Mouse (Mus musculus) T-helper 17 cell (primary cell): Measurements from ENCODE around the gene Cdh12.
"Not testable (repeated sequence)": the region's sequence is repeated elsewhere in the genome, so short reads cannot be mapped to it uniquely, and the experiment has no call there.

ENCODE experiments used
- in situ Hi-C, 2 experiments: fragments of 300-600 bp; cut with MboI, MseI; formaldehyde crosslinking; loops; 1 replicate in 1 of 2; 2 replicates in 1 of 2; pipeline ENCODE4 v1.15.1; 2025; ENCODE audit warnings: high pct_unique_total_duplicates in 2 of 2

Gene Cdh12

GRCm38 (mm10) chr15:21092824-21093223, 643.8 kb downstream of the Cdh12 start:
- in situ Hi-C loops = no loop called here

- in situ Hi-C loops = no loop called here
These were observed 660.2 kb downstream of the Cdh12 start for GRCm38 (mm10) chr15:21109009-21109841.

GRCm38 (mm10) chr15:21109889-21110500, 660.9 kb downstream of the Cdh12 start:
- in situ Hi-C loops = loop anchor here in 1 of 2 experiments (10.0 kb wide), 1 partner anchor 165 kb away; no protein-coding TSS in a partner anchor

GRCm38 (mm10) chr15:21110874-21111603, 662.0 kb downstream of the Cdh12 start:
- in situ Hi-C loops = loop anchor here in 1 of 2 experiments (10.0 kb wide), 1 partner anchor 164 kb away; no protein-coding TSS in a partner anchor

- in situ Hi-C loops = loop anchor here in 1 of 2 experiments (10.0 kb wide), 1 partner anchor 160 kb away; no protein-coding TSS in a partner anchor
These were observed 665.7 kb downstream of the Cdh12 start for GRCm38 (mm10) chr15:21114775-21115174.

- in situ Hi-C loops = loop anchor here in 1 of 2 experiments (5.0 kb wide), 1 partner anchor 42 kb away; no protein-coding TSS in a partner anchor
These were observed 681.6 kb downstream of the Cdh12 start for GRCm38 (mm10) chr15:21130660-21131059.

- in situ Hi-C loops = loop anchor here in 1 of 2 experiments (5.0 kb wide), 1 partner anchor 39 kb away; no protein-coding TSS in a partner anchor
These were observed 683.9 kb downstream of the Cdh12 start for GRCm38 (mm10) chr15:21132999-21133398.

GRCm38 (mm10) chr15:21146896-21147295, 697.8 kb downstream of the Cdh12 start:
- in situ Hi-C loops = no loop called here

- in situ Hi-C loops = no loop called here
These were observed 704.5 kb downstream of the Cdh12 start for GRCm38 (mm10) chr15:21153602-21154001.

GRCm38 (mm10) chr15:21179727-21180126, 730.7 kb downstream of the Cdh12 start:
- in situ Hi-C loops = no loop called here

- in situ Hi-C loops = no loop called here
These were observed 731.1 kb downstream of the Cdh12 start for GRCm38 (mm10) chr15:21180191-21180590.

- in situ Hi-C loops = no loop called here
These were observed 736.7 kb downstream of the Cdh12 start for GRCm38 (mm10) chr15:21185799-21186198.

- in situ Hi-C loops = not testable (repeated sequence)
These were observed 761.0 kb downstream of the Cdh12 start for GRCm38 (mm10) chr15:21210089-21210488.

- in situ Hi-C loops = no loop called here
These were observed 773.9 kb downstream of the Cdh12 start for GRCm38 (mm10) chr15:21223006-21223405.

GRCm38 (mm10) chr15:21261318-21261717, 812.3 kb downstream of the Cdh12 start:
- in situ Hi-C loops = no loop called here

GRCm38 (mm10) chr15:21269856-21270255, 820.8 kb downstream of the Cdh12 start:
- in situ Hi-C loops = loop anchor here in 1 of 2 experiments (10.0 kb wide), 2 partner anchors 155 to 1535 kb away; no protein-coding TSS in a partner anchor

GRCm38 (mm10) chr15:21297051-21297450, 848.0 kb downstream of the Cdh12 start:
- in situ Hi-C loops = no loop called here

- in situ Hi-C loops = loop anchor here in 1 of 2 experiments (25.0 kb wide), 1 partner anchor 1447 kb away; no protein-coding TSS in a partner anchor
These were observed 866.4 kb downstream of the Cdh12 start for GRCm38 (mm10) chr15:21315457-21315856.

- in situ Hi-C loops = no loop called here
These were observed 894.8 kb downstream of the Cdh12 start for GRCm38 (mm10) chr15:21343853-21344252.

- in situ Hi-C loops = no loop called here
These were observed 895.3 kb downstream of the Cdh12 start for GRCm38 (mm10) chr15:21344323-21344722.

GRCm38 (mm10) chr15:21344749-21345148, 895.7 kb downstream of the Cdh12 start:
- in situ Hi-C loops = no loop called here
